Mouse (Mus musculus): Measurements from ENCODE around the gene Cmklr1. TPM values are rescaled to one million over a fixed set of nuclear protein-coding genes. Genes with fewer than 3 reads are reported as not detected.

Cmklr1 gene
- polyA plus RNA-seq, 1 experiment = 9.6 TPM

- H3K27ac ChIP-seq (ENCODE audit: insufficient read depth, low read depth, low read length) = no peak overlapping the region
- no peaks in the 10 kb centered on the region for H3K36me3 ChIP-seq (ENCODE audit: control insufficient read depth, insufficient read depth, low read length)
- WGBS = 35% methylated on average over 9 of the region's 9 CpGs
- peaks cover 3% of the 10 kb centered on the region; the same call in 1 of the 2 replicates for H3K4me1 ChIP-seq (ENCODE audit: control insufficient read depth, insufficient read depth, insufficient read length, low read length)
- no peaks in the 10 kb centered on the region for H3K27me3 ChIP-seq (ENCODE audit: control insufficient read depth, insufficient read depth, low read length)
- TF ChIP-seq POLR2A (IDR thresholded peaks at IDR 0.05; ENCODE audit: low read depth, low read length) = no peak
- no peak for TF ChIP-seq CTCF (IDR thresholded peaks at IDR 0.05; ENCODE audit: extremely low read depth, insufficient read length, insufficient replicate concordance, low read depth, low read length)
- no peak overlapping the region for H3K4me3 ChIP-seq (ENCODE audit: low read depth, low read length)
Measured at GRCm38 (mm10) chr5:113633037-113633714, 17.1 kb downstream of the Cmklr1 start.

DNA sequence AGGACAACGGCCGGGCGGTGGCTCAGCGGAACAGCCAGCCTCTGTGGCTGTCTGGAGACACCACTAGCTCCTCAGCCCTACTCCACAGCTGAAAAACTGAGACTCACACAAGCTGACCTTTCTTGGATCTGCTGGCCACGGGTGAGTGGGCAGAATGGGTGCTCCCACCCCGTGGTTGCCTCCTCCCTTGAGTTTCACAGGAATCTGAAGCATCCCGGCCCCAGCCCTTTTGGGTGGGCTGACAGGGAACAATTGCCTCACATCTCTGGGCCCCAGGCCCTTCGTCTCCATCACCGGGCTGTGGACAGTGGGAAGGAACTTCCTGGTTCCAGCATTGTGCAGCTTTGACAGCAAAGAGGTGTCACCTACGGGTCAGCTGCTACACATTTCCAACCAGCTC is 20.1 kb downstream of the Cmklr1 start:
- Histone ChIP-seq H3K27me3 (ENCODE audit: control insufficient read depth, insufficient read depth, low read length) (no peaks in the 10 kb centered on the region), H3K4me3 (ENCODE audit: low read depth, low read length) (no peak overlapping the region), H3K36me3 (ENCODE audit: control insufficient read depth, insufficient read depth, low read length) (no peaks in the 10 kb centered on the region), H3K4me1 (ENCODE audit: control insufficient read depth, insufficient read depth, insufficient read length, low read length) (peaks cover 3% of the 10 kb centered on the region; the same call in 1 of the 2 replicates), H3K27ac (ENCODE audit: insufficient read depth, low read depth, low read length) (no peak overlapping the region)
- WGBS = 61% methylated on average over 10 of the region's 10 CpGs
- TF ChIP-seq POLR2A (IDR thresholded peaks at IDR 0.05; ENCODE audit: low read depth, low read length) = no peak

DNA sequence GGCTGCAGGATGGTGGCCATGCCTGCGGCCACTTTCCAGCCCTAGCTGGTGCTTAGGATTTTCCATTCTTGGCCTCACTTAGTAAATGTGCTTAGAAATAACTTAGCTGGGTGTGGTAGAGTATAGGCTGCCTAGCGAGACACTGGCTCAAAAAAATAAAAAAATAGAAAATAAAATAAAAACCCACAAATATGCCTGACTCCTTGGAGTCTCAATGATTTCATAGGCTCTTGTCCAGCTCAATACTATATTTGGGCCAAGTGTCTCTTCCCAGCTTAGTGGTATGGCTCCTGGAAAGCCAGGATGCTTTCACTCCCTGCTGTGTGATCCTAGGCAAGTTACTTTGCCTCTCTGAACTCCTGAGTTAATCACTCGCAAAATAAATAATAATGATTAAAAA is 21.0 kb downstream of the Cmklr1 start:
- no peaks in the 10 kb centered on the region for H3K36me3 ChIP-seq (ENCODE audit: control insufficient read depth, insufficient read depth, low read length)
- no peak for TF ChIP-seq POLR2A (IDR thresholded peaks at IDR 0.05; ENCODE audit: low read depth, low read length)
- TF ChIP-seq CTCF (IDR thresholded peaks at IDR 0.05; ENCODE audit: extremely low read depth, insufficient read length, insufficient replicate concordance, low read depth, low read length) = no peak
- 76% methylated on average over 3 of the region's 3 CpGs for whole genome bisulfite sequencing

GRCm38 (mm10) chr5:113627820-113628437 is 22.3 kb downstream of the Cmklr1 start:
- Histone ChIP-seq H3K4me1 (ENCODE audit: control insufficient read depth, insufficient read depth, insufficient read length, low read length) (no peaks in the 10 kb centered on the region), H3K4me3 (ENCODE audit: low read depth, low read length) (no peak overlapping the region), H3K36me3 (ENCODE audit: control insufficient read depth, insufficient read depth, low read length) (no peaks in the 10 kb centered on the region), H3K27ac (ENCODE audit: insufficient read depth, low read depth, low read length) (no peak overlapping the region), H3K27me3 (ENCODE audit: control insufficient read depth, insufficient read depth, low read length) (no peaks in the 10 kb centered on the region)
- TF ChIP-seq CTCF (IDR thresholded peaks at IDR 0.05; ENCODE audit: extremely low read depth, insufficient read length, insufficient replicate concordance, low read depth, low read length) (no peak), POLR2A (IDR thresholded peaks at IDR 0.05; ENCODE audit: low read depth, low read length) (no peak)
- WGBS = 28% methylated on average over 11 of the region's 11 CpGs

More for the DNA sequence above, 21.0 kb downstream of the Cmklr1 start:
- H3K4me3 ChIP-seq (ENCODE audit: low read depth, low read length) = no peak overlapping the region
- peaks cover under 1% of the 10 kb centered on the region; the same call in 1 of the 2 replicates for H3K4me1 ChIP-seq (ENCODE audit: control insufficient read depth, insufficient read depth, insufficient read length, low read length)
- H3K27ac ChIP-seq (ENCODE audit: insufficient read depth, low read depth, low read length) = no peak overlapping the region
- no peaks in the 10 kb centered on the region for H3K27me3 ChIP-seq (ENCODE audit: control insufficient read depth, insufficient read depth, low read length)

DNA sequence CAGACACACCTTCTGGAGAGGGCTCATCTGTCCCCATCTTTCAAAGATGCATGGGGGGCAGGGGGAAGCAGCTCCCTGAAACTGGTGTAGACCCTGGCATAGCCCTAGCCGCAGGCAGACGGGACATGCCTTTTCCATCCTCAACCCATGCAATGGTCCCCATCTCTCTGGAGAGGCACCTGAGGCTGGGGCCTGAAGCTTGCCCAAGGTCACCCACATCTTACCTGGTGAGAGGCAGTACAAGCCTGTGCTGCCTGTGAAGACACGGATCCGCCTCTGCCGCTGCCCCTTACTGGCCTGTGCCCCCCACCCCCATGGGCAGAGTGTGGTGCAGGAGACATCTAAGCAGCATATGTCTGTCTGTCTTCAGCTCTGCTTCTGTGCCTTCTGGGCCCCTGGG is 23.2 kb downstream of the Cmklr1 start:
- H3K27ac ChIP-seq (ENCODE audit: insufficient read depth, low read depth, low read length) = no peak overlapping the region
- TF ChIP-seq POLR2A (IDR thresholded peaks at IDR 0.05; ENCODE audit: low read depth, low read length) = no peak
- TF ChIP-seq CTCF (IDR thresholded peaks at IDR 0.05; ENCODE audit: extremely low read depth, insufficient read length, insufficient replicate concordance, low read depth, low read length) = no peak
- no peak overlapping the region for H3K4me3 ChIP-seq (ENCODE audit: low read depth, low read length)
- no peaks in the 10 kb centered on the region for H3K4me1 ChIP-seq (ENCODE audit: control insufficient read depth, insufficient read depth, insufficient read length, low read length)
- 69% methylated on average over 5 of the region's 5 CpGs for WGBS
- H3K36me3 ChIP-seq (ENCODE audit: control insufficient read depth, insufficient read depth, low read length) = no peaks in the 10 kb centered on the region
- no peaks in the 10 kb centered on the region for H3K27me3 ChIP-seq (ENCODE audit: control insufficient read depth, insufficient read depth, low read length)

GRCm38 (mm10) chr5:113626352-113626751 is 23.9 kb downstream of the Cmklr1 start:
- 62% methylated on average over 8 of the region's 8 CpGs for WGBS
- H3K27me3 ChIP-seq (ENCODE audit: control insufficient read depth, insufficient read depth, low read length) = no peaks in the 10 kb centered on the region
- H3K36me3 ChIP-seq (ENCODE audit: control insufficient read depth, insufficient read depth, low read length) = no peaks in the 10 kb centered on the region
- H3K27ac ChIP-seq (ENCODE audit: insufficient read depth, low read depth, low read length) = no peak overlapping the region
- H3K4me3 ChIP-seq (ENCODE audit: low read depth, low read length) = no peak overlapping the region
- TF ChIP-seq CTCF (IDR thresholded peaks at IDR 0.05; ENCODE audit: extremely low read depth, insufficient read length, insufficient replicate concordance, low read depth, low read length) (no peak), POLR2A (IDR thresholded peaks at IDR 0.05; ENCODE audit: low read depth, low read length) (no peak)
- no peaks in the 10 kb centered on the region for H3K4me1 ChIP-seq (ENCODE audit: control insufficient read depth, insufficient read depth, insufficient read length, low read length)

DNA sequence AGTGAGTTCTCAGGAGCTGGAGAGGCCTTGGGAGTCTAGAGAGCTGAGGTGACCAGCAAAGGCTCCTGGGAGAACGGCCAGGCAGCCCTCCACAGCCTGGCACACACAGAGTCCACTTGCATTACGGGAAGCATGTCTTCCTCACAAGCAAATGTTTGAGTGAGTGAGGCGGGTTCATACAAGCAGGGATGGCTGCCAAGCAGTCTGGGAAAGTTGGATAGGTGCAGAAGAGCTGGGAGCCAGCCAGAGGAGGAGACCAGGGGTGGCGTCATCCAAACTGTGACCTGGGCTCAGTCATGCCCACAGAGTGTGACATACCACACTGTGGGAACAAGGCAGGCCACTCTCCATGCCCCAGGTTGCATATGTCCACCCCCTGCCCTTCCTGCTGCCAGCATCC is 25.2 kb downstream of the Cmklr1 start:
- Histone ChIP-seq H3K36me3 (ENCODE audit: control insufficient read depth, insufficient read depth, low read length) (no peaks in the 10 kb centered on the region), H3K4me3 (ENCODE audit: low read depth, low read length) (no peak overlapping the region), H3K27ac (ENCODE audit: insufficient read depth, low read depth, low read length) (no peak overlapping the region), H3K27me3 (ENCODE audit: control insufficient read depth, insufficient read depth, low read length) (no peaks in the 10 kb centered on the region), H3K4me1 (ENCODE audit: control insufficient read depth, insufficient read depth, insufficient read length, low read length) (no peaks in the 10 kb centered on the region)
- TF ChIP-seq CTCF (IDR thresholded peaks at IDR 0.05; ENCODE audit: extremely low read depth, insufficient read length, insufficient replicate concordance, low read depth, low read length) (no peak), POLR2A (IDR thresholded peaks at IDR 0.05; ENCODE audit: low read depth, low read length) (no peak)
- WGBS = 72% methylated on average over 4 of the region's 4 CpGs

Data from small intestine, adult 2 months (tissue).